Mouse (Mus musculus) ES-E14 (cell line): ENCODE measurements around the gene 1500009L16Rik. TPM values are rescaled to one million over a fixed set of nuclear protein-coding genes. Genes with fewer than 3 reads are reported as not detected.
A peak's percentile ranks its signal among the peaks of the same experiment; 100 is the strongest.

ENCODE experiments used
- DNase-seq: peaks from one replicate; pipeline ENCODE4 v3.0.0-alpha.2; 2013; ENCODE audit warnings: low read depth, low spot score
- H3K27ac ChIP-seq: 2 replicates; pipeline ENCODE4 v1.5.1; 2012; ENCODE audit warnings: low read depth, mild to moderate bottlenecking, low read length, moderate library complexity, mixed read lengths; ENCODE audit not compliant: poor library complexity, insufficient read depth, severe bottlenecking
- H3K36me3 ChIP-seq: 2 replicates; pipeline ENCODE4 v1.6.1; 2012; ENCODE audit warnings: mild to moderate bottlenecking, low read length, moderate library complexity, mixed read lengths; ENCODE audit not compliant: control insufficient read depth, poor library complexity, insufficient read depth, severe bottlenecking
- H3K4me1 ChIP-seq, 2 experiments: fragments of 150-350 bp in 1 of 2; sonication (generic) in 1 of 2; 2 replicates each; pipeline ENCODE4 v1.6.1; 2012; ENCODE audit warnings: low read length in 2 of 2, mild to moderate bottlenecking in 1 of 2, mixed read lengths in 1 of 2; ENCODE audit not compliant: control insufficient read depth in 2 of 2, insufficient read depth in 2 of 2, poor library complexity in 1 of 2
- H3K4me3 ChIP-seq, 2 experiments: fragments of 150-350 bp in 1 of 2; sonication (generic) in 1 of 2; 2 replicates each; pipeline ENCODE4 v1.5.1; 2012; ENCODE audit warnings: low read length in 2 of 2, low read depth in 1 of 2, mild to moderate bottlenecking in 1 of 2, mixed read lengths in 1 of 2; ENCODE audit not compliant: insufficient read depth in 1 of 2, poor library complexity in 1 of 2, severe bottlenecking in 1 of 2
- H3K9ac ChIP-seq: 2 replicates; pipeline ENCODE4 v1.6.1; 2012; ENCODE audit warnings: low read depth, mild to moderate bottlenecking, low read length, mixed read lengths; ENCODE audit not compliant: poor library complexity, insufficient read depth, severe bottlenecking
- H3K9me3 ChIP-seq: fragments of 150-350 bp; sonication (generic); 2 replicates; pipeline ENCODE4 v1.6.1; 2012; ENCODE audit warnings: low read depth, mild to moderate bottlenecking, low read length; ENCODE audit not compliant: control insufficient read depth, insufficient read depth
- CHD2 ChIP-seq: IDR thresholded peaks from 2 replicates; pipeline ENCODE4 v1.6.1; 2014; ENCODE audit warnings: mild to moderate bottlenecking, low read depth, low read length, inconsistent platforms
- HCFC1 ChIP-seq: IDR thresholded peaks from 2 replicates; pipeline ENCODE4 v1.6.1; 2012; ENCODE audit warnings: low read length, inconsistent platforms, borderline replicate concordance; ENCODE audit not compliant: insufficient read depth
- MAFK ChIP-seq: IDR thresholded peaks from 2 replicates; pipeline ENCODE4 v1.6.1; 2014; ENCODE audit warnings: mild to moderate bottlenecking, low read depth, low read length, inconsistent platforms; ENCODE audit not compliant: insufficient read depth
- ZC3H11A ChIP-seq: IDR thresholded peaks from 2 replicates; pipeline ENCODE4 v1.6.1; 2012; ENCODE audit warnings: low read depth, mild to moderate bottlenecking, inconsistent platforms, low read length, borderline replicate concordance
- ZNF384 ChIP-seq: IDR thresholded peaks from 2 replicates; pipeline ENCODE4 v1.6.1; 2012; ENCODE audit warnings: low read depth, low read length, inconsistent platforms
- in situ Hi-C, 2 experiments: fragments of 600-800 bp; cut with MboI; formaldehyde crosslinking; loops; one replicate each; pipeline ENCODE4 v1.15.1; 2025; ENCODE audit warnings: low sequenced_read_pairs in 2 of 2, inconsistent platforms in 1 of 2; ENCODE audit not compliant: unreplicated experiment in 2 of 2
- total RNA-seq: library from RNA; depleted of rRNA; stranded (reverse); fragments of 300-350 nt; gene quantifications from 2 replicates; pipeline ENCODE4 v1.2.3, GENCODE M21; 2012

Gene 1500009L16Rik
- total RNA-seq, 1 experiment: 35.3 TPM

DNA sequence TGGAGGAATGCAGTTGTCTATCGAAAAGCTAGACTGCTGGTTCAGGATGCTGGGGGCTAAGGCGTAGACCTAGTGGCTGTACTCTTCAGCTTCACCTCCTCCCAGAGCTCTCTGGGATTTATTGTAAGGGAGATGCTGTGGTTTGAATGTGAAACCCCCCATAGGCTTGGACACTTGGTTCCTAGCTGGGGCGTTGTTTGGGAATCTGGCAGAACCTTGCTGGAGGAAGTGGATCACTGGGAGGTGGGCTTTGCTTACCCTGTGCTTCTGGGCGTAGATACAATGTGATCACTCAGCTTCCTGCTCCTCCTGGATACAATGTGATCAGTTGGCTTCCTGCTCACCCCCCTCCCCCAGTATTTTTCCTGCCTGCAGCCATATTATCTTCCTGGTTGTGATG is 26.4 kb upstream of the 1500009L16Rik start:
- peak overlapping the region; percentile 26 for H3K27ac ChIP-seq
- no peak for DNase-seq
- in situ Hi-C loops: no loop called here
- TF ChIP-seq HCFC1 (no peak), ZC3H11A (no peak), MAFK (no peak), ZNF384 (no peak), CHD2 (no peak)
- H3K9ac ChIP-seq: no peak overlapping the region
- no peaks in the 10 kb centered on the region for H3K9me3 ChIP-seq
- H3K4me1 ChIP-seq: peaks cover 0 to 5% of the 10 kb centered on the region in 2 experiments; a peak in 2 of 4 replicates
- H3K36me3 ChIP-seq: no peaks in the 10 kb centered on the region
- no peak overlapping the region for H3K4me3 ChIP-seq

DNA sequence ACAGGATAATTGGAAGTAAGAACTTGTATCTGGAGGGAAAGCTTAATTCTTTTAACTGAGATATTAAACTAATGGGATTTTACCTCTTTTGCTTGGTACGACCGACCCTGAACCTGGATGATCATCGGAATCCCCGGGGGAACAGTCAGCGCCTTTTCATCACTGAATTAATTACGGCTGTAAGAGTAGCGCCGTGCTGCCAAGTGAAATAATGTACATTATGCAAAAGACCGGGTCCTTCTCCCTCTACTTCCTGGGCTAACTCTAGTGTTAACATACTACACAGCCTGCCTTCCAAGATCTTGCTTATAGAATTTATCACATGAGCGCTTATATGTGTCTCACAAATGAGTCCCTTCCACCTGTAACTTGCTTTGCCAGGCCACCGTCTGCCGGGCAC is 16.0 kb upstream of the 1500009L16Rik start:
- in situ Hi-C loops: no loop called here
- no peak overlapping the region for H3K27ac ChIP-seq
- no peak for TF ChIP-seq ZC3H11A
- H3K9ac ChIP-seq: no peak overlapping the region
- H3K4me1 ChIP-seq: peaks cover 8 to 9% of the 10 kb centered on the region in 2 experiments
- H3K36me3 ChIP-seq: no peaks in the 10 kb centered on the region
- no peak overlapping the region for H3K4me3 ChIP-seq
- H3K9me3 ChIP-seq: no peaks in the 10 kb centered on the region
- DNase-seq: no peak

DNA sequence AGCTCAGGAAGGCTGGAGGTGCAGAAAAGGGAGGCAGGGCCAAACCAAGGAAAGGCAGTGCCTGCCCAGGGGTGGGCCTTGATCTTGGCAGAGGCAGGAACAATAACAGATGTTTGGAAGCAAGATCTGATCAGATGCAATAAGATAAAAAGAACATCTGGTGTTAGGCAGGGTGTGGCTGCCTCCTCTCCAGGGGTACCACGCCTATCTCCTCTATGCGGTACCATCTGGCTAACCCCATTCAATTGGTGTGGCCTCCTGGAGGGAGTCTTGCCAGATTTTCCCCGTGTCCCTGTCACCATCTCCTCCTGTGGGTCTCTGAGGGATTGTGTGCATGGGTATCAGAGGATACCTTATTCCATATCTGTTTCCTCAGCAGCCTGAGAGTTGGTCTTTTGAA is 12.7 kb upstream of the 1500009L16Rik start:
- Histone ChIP-seq H3K4me3 (no peak overlapping the region), H3K4me1 (peaks cover 8 to 11% of the 10 kb centered on the region in 2 experiments), H3K27ac (no peak overlapping the region), H3K9me3 (no peaks in the 10 kb centered on the region), H3K36me3 (no peaks in the 10 kb centered on the region), H3K9ac (no peak overlapping the region)
- in situ Hi-C loops: no loop called here
- no peak for TF ChIP-seq MAFK
- TF ChIP-seq HCFC1: no peak
- no peak for TF ChIP-seq ZNF384
- TF ChIP-seq CHD2: no peak
- TF ChIP-seq ZC3H11A: no peak
- no peak for DNase-seq

DNA sequence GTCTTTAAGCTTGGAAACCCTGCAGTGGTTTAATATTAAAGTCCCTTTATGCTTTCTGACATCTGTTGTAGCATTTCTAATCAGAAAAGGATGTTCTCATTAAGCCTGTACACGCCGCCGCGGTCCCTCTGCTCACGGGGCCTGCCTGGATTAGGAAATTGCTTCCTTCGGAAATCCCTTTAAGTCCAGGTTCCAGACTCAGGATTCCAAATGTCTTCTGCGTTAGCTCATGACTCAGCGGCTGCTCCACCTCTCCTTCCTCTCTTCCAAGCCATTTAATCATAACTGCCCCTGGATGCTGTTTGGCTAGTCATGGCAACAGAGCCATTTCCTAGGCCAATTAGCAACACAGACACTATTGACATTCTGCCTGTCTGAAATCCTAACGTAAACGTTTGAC is 10.9 kb upstream of the 1500009L16Rik start:
- no peak overlapping the region for H3K27ac ChIP-seq
- in situ Hi-C loops: no loop called here
- no peak for DNase-seq

DNA sequence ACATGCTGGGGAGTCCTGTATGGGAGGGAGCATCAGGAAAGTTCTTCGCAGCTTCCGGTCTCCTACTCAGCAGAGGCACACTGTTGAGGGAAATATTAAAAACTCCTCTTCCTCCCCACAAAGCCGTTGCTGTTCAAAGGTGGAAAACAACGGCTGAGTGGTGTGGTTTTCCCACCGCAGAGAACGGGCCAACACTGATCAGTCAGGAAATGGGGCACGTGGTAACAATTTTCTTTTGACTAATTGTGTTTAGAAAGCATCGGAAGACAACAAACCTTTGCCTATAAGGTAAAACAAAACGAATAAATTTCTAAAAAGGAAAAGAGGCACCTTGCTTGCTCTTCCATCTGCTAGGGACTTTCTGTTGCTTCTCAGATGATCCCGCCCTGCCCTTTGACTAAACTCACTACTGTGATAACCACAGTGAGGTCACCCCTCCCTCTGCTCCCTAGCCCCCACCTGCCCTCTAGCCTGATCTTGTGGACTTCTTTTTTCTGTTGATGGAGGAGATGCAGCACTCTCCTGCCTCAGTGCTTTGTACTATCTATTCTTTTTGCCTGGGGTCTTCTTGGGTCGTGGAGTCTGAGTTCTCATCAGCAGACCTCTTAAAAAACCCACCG is 3.7 kb upstream of the 1500009L16Rik start:
- H3K4me3 ChIP-seq: no peak overlapping the region
- in situ Hi-C loops: no loop called here
- TF ChIP-seq CHD2 (no peak), HCFC1 (no peak), MAFK (no peak)
- no peak overlapping the region for H3K27ac ChIP-seq
- no peaks in the 10 kb centered on the region for H3K9me3 ChIP-seq
- 0 out of 4 replicates have a peak, but pooled peaks cover 0 to 2% of the 10 kb centered on the region in 2 experiments for H3K4me1 ChIP-seq
- no peak for DNase-seq
- H3K9ac ChIP-seq: no peak overlapping the region
- H3K36me3 ChIP-seq: no peaks in the 10 kb centered on the region

More for the DNA sequence above, 10.9 kb upstream of the 1500009L16Rik start:
- Histone ChIP-seq H3K4me1 (peaks cover 9 to 11% of the 10 kb centered on the region in 2 experiments), H3K4me3 (no peak overlapping the region), H3K9me3 (no peaks in the 10 kb centered on the region), H3K36me3 (no peaks in the 10 kb centered on the region), H3K9ac (no peak overlapping the region)
- TF ChIP-seq CHD2: no peak
- TF ChIP-seq HCFC1: no peak
- TF ChIP-seq ZNF384: no peak
- TF ChIP-seq MAFK: no peak
- TF ChIP-seq ZC3H11A: no peak
